In genomic region chr9:109113331-109113730, GRCm38 (mm10) we compare ENCODE assay signal across 24 mouse cellular contexts. TPM values are rescaled to one million over a fixed set of nuclear protein-coding genes. Genes with fewer than 3 reads are reported as not detected.
"Had no signal": no experiment of that assay in that cellular context is flagged by ENCODE, and none has a peak within 500 bp of the region (broad histone marks: within the 10 kb centered on the region; RNA-seq: fewer than 3 reads in every experiment).

No protein-coding gene starts in this region.

- H3K4me3 ChIP-seq: liver, embryonic 15.5 days; midbrain, embryonic 10.5 days; midbrain, embryonic 15.5 days; neural tube, embryonic 13.5 days had no signal

- ATAC-seq: lung, postnatal 0 days; midbrain, embryonic 15.5 days had no signal

- H3K4me2 ChIP-seq: liver, embryonic 11.5 days; liver, embryonic 15.5 days; midbrain, embryonic 15.5 days; neural tube, embryonic 13.5 days had no signal

- H3K9me3 ChIP-seq: liver, embryonic 15.5 days; midbrain, embryonic 10.5 days; midbrain, embryonic 15.5 days; neural tube, embryonic 13.5 days had no signal

- H3K27ac ChIP-seq: kidney, postnatal 0 days; liver, embryonic 15.5 days; midbrain, embryonic 10.5 days; midbrain, embryonic 15.5 days; neural tube, embryonic 13.5 days had no signal

- H3K4me1 ChIP-seq: midbrain, embryonic 10.5 days; midbrain, embryonic 15.5 days; neural tube, embryonic 13.5 days had no signal

- H3K9ac ChIP-seq: liver, embryonic 15.5 days; midbrain, embryonic 15.5 days; neural tube, embryonic 13.5 days had no signal

- H3K27me3 ChIP-seq: liver, embryonic 15.5 days; midbrain, embryonic 15.5 days; neural tube, embryonic 13.5 days had no signal

- DNase-seq: kidney, adult 8-10 months; left cerebral cortex, postnatal 4 days; lung, adult 2 months; retina, postnatal 1 day; right cerebral cortex, postnatal 4 days; spleen, adult 18-20 months; thymus, postnatal 4 days had no signal

RNA-seq across cellular contexts. Expression of gene Fbxw21, which starts 48.5 kb away (rescaled TPM):
- total RNA-seq: layer of hippocampus, adult 8-10 months; layer of hippocampus, postnatal 14 days; left cerebral cortex, adult 18-20 months; left cerebral cortex, postnatal 10 days; left cerebral cortex, postnatal 4 days; megakaryocyte, adult 5-6 weeks; monocyte, adult 5-6 weeks had no signal
- polyA plus RNA-seq: kidney, postnatal 0 days; large intestine, adult 2 months; limb, embryonic 14.5 days; liver, embryonic 11.5 days; liver, embryonic 15.5 days; lung, adult 2 months; lung, postnatal 0 days; midbrain, embryonic 10.5 days; midbrain, embryonic 15.5 days; neural tube, embryonic 13.5 days; stomach, embryonic 14.5 days; testis, adult 2 months had no signal
